Mouse (Mus musculus): ENCODE results near the gene Asz1.

DNA sequence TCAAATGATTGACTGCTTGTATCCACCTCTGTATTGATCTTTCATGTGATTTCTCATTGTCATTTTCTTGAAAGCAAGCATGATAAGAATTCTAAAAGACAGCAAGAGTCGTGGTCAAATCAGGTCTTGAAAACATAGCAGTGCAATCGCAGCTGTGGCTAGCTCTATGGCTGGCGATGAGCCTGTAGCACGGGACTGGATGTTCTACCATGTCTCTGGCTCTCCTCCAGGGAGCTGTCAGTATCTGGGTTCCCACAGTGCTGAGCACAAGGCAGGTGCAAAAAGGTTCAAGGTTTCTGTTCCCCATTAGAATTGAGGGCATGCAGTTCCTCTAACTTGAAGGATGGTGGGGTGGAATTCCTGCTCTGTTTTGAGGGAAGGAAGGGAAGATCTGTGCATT, 44.2 kb upstream of the Asz1 start:
- TF ChIP-seq CTCF (IDR thresholded peaks at IDR 0.05; ENCODE audit: low read depth, low read length) (no peak), POLR2A (IDR thresholded peaks at IDR 0.05; ENCODE audit: insufficient read depth, low read length) (no peak), EP300 (IDR thresholded peaks at IDR 0.05; ENCODE audit: insufficient read depth, low read depth, low read length) (no peak)

Measured in ES-Bruce4 (cell line).